Mouse (Mus musculus): ENCODE results near the gene Lrch1.

DNA sequence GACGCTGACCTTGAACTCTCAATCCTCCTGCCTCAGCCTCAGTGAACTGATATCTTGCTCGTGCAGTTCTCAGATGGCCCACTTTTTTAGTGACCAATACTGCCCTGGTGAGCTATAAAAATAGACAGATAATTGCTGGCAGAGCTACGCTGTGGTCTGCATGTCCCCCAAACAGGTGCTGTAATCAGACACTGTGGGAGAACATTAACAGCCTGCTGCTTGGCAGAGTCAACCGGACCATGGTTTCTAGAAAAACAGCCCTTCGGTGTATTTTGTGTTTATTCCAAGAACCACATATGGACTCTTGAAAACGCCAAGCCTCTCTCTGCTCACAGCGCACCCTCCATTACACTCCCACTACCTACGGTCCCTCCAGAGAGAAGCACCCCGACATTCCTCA, 26.2 kb downstream of the Lrch1 start:
- TF ChIP-seq POLR2A (IDR thresholded peaks at IDR 0.05; ENCODE audit: low read depth, low read length) (no peak), CTCF (conservative IDR thresholded peaks at IDR 0.05; ENCODE audit: insufficient read depth, insufficient read length, low read depth, low read length) (no peak)
